Comparison of ENCODE assay signal across 9 mouse cellular contexts in genomic region chr17:63497206-63497731, GRCm38 (mm10). TPM values are rescaled to one million over a fixed set of nuclear protein-coding genes. Genes with fewer than 3 reads are reported as not detected.
DNase-seq lines count a peak whose midpoint lies in the region; ATAC-seq and TF ChIP-seq lines count a peak whose summit lies in the region.
"Had no signal": no experiment of that assay in that cellular context is flagged by ENCODE, and none has a peak within 500 bp of the region (broad histone marks: within the 10 kb centered on the region; RNA-seq: fewer than 3 reads in every experiment).

No protein-coding gene starts in this region.

- no peak overlapping the region for H3K4me3 ChIP-seq in kidney, embryonic 14.5 days (ENCODE audit: low read length)
- H3K4me3 ChIP-seq in embryonic fibroblast, embryonic 13.5 days (ENCODE audit: insufficient read depth, low read length) = peak overlapping the region; percentile 68
- H3K4me3 ChIP-seq in limb, embryonic 12.5 days (replicated peaks) = 0 out of 2 replicates have a peak overlapping the region, but pooled peaks have one; percentile 95
- H3K4me3 ChIP-seq in midbrain, postnatal 0 days (ENCODE audit: low read depth, low read length) = peak overlapping the region; percentile 82; the same call in 1 of the 2 replicates

- H3K4me1 ChIP-seq in kidney, embryonic 14.5 days (ENCODE audit: control insufficient read depth, insufficient read depth, low read length) = peaks cover 27% of the 10 kb centered on the region
- peaks cover 14% of the 10 kb centered on the region; the same call in 1 of the 2 replicates for H3K4me1 ChIP-seq in embryonic fibroblast, embryonic 13.5 days (ENCODE audit: control insufficient read depth, insufficient read depth, low read length)
- peaks cover 43% of the 10 kb centered on the region for H3K4me1 ChIP-seq in limb, embryonic 12.5 days (replicated peaks)
- H3K4me1 ChIP-seq in midbrain, postnatal 0 days (ENCODE audit: insufficient read depth, low read length) = peaks cover 27% of the 10 kb centered on the region

- DNase-seq in kidney, postnatal 10 days = no peak
- DNase-seq in midbrain, postnatal 0 days (ENCODE audit: low spot score) = no peak
- DNase-seq in ovary, postnatal 14 days (ENCODE audit: low spot score) = no peak
- DNase-seq in ovary, postnatal 10 days (ENCODE audit: low spot score) = no peak
- DNase-seq: gastrocnemius, postnatal 25 days had no signal

- peak overlapping the region; percentile 72 for H3K4me2 ChIP-seq in kidney, embryonic 14.5 days (replicated peaks; ENCODE audit: low read depth, low read length)
- peak overlapping the region; percentile 72 for H3K4me2 ChIP-seq in limb, embryonic 12.5 days
- H3K4me2 ChIP-seq in midbrain, postnatal 0 days (ENCODE audit: low read depth, low read length, poor library complexity, severe bottlenecking) = peak overlapping the region; percentile 90

- TF ChIP-seq CTCF in embryonic fibroblast, embryonic 13.5 days (IDR thresholded peaks at IDR 0.05; ENCODE audit: borderline replicate concordance, insufficient read depth, low read length) = no peak
- TF ChIP-seq CTCF in midbrain, postnatal 0 days (IDR thresholded peaks at IDR 0.05) = no peak

- H3K27me3 ChIP-seq in kidney, embryonic 14.5 days (ENCODE audit: control insufficient read depth, insufficient read depth, low read length) = no peaks in the 10 kb centered on the region
- no peaks in the 10 kb centered on the region for H3K27me3 ChIP-seq in limb, embryonic 12.5 days
- H3K27me3 ChIP-seq in midbrain, postnatal 0 days (ENCODE audit: insufficient read depth, low read length) = no peaks in the 10 kb centered on the region

- no peak overlapping the region for H3K27ac ChIP-seq in kidney, embryonic 14.5 days (ENCODE audit: low read depth, low read length)
- no peak overlapping the region for H3K27ac ChIP-seq in embryonic fibroblast, embryonic 13.5 days (ENCODE audit: insufficient read depth, low read length)
- no peak overlapping the region for H3K27ac ChIP-seq in limb, embryonic 12.5 days
- H3K27ac ChIP-seq in midbrain, postnatal 0 days (ENCODE audit: low read depth, low read length) = no peak overlapping the region

- H3K9ac ChIP-seq in kidney, embryonic 14.5 days (ENCODE audit: low read depth, low read length) = no peak overlapping the region
- no peak overlapping the region for H3K9ac ChIP-seq in limb, embryonic 12.5 days (replicated peaks)
- no peak overlapping the region for H3K9ac ChIP-seq in midbrain, postnatal 0 days (replicated peaks; ENCODE audit: low read length, poor library complexity, severe bottlenecking)

- no peak for ATAC-seq in kidney, embryonic 14.5 days (ENCODE audit: low FRiP score, low TSS enrichment)
- ATAC-seq in limb, embryonic 12.5 days (ENCODE audit: insufficient number of reproducible peaks, insufficient read depth, low FRiP score, low TSS enrichment, low read depth) = no peak
- no peak for ATAC-seq in midbrain, postnatal 0 days (ENCODE audit: low FRiP score)
- no peak for ATAC-seq in inflammation-experienced regulatory T-cells, adult 6 months

- 78% methylated on average over 6 of the region's 6 CpGs for WGBS in kidney, embryonic 14.5 days
- 72% methylated on average over 6 of the region's 6 CpGs for WGBS in limb, embryonic 12.5 days
- 87% methylated on average over 6 of the region's 6 CpGs for WGBS in midbrain, postnatal 0 days

- H3K36me3 ChIP-seq in kidney, embryonic 14.5 days (ENCODE audit: control insufficient read depth, insufficient read depth, low read length) = no peaks in the 10 kb centered on the region
- H3K36me3 ChIP-seq in limb, embryonic 12.5 days = no peaks in the 10 kb centered on the region
- H3K36me3 ChIP-seq in midbrain, postnatal 0 days (ENCODE audit: insufficient read depth, low read length) = no peaks in the 10 kb centered on the region

- no peak for TF ChIP-seq POLR2A in embryonic fibroblast, embryonic 13.5 days (IDR thresholded peaks at IDR 0.05; ENCODE audit: low read depth, low read length)

- no peaks in the 10 kb centered on the region for H3K9me3 ChIP-seq in kidney, embryonic 14.5 days (ENCODE audit: control insufficient read depth, low read length)
- no peaks in the 10 kb centered on the region for H3K9me3 ChIP-seq in limb, embryonic 12.5 days
- no peaks in the 10 kb centered on the region for H3K9me3 ChIP-seq in midbrain, postnatal 0 days (ENCODE audit: low read length)

RNA-seq across cellular contexts. Expression of gene Fbxl17, which starts 2.5 kb away (rescaled TPM):
- 8.8 and 11.1 TPM in 2 replicates for polyA plus RNA-seq in kidney, embryonic 14.5 days (2014; fragmentation: Nextera tagmentation; extraction: Ambion mirVana)
- 27.5 and 28.1 TPM in 2 replicates for polyA plus RNA-seq in embryonic fibroblast, embryonic 13.5 days (2011; ENCODE audit: insufficient read length, low read depth, missing spikeins)
- polyA plus RNA-seq in limb, embryonic 12.5 days (2016; fragmentation: Nextera tagmentation; extraction: Ambion mirVana) = 5.4 and 7.5 TPM in 2 replicates
- total RNA-seq in midbrain, postnatal 0 days (2014; rRNA removed) = 39.2 and 46.0 TPM in 2 replicates
- polyA plus RNA-seq in midbrain, postnatal 0 days (2015; fragmentation: Nextera tagmentation; extraction: Ambion mirVana) = 16.3 and 16.6 TPM in 2 replicates
- 10 to 100 TPM in 1 of 3 experiments, 1 to 10 TPM in 2; 6.2 to 10.4 (median 6.8) TPM for polyA plus RNA-seq in inflammation-experienced regulatory T-cells, adult 6 months (2017; shearing (Covaris generic))
